Mouse (Mus musculus): ENCODE results near the gene Ttll5.

DNA sequence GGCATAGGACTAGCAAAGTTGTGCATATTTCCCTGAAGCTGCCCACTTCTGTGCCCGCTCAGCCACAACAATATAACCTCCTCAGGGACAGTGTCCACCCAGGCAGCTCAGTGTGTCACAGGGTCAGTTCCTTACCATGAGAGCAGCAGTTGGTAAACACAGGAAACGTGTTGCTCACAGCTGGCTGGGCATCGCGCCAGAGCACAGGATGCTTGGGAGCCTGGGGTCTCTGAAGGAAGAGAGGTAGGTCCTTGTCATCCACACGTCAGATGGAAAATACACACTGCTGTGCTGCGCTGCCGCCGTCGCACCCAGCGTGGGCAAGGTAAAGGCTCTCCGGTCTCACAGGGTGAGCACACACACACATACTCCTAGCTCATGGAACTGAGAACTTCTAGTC, 139.2 kb downstream of the Ttll5 start:
- no peak for TF ChIP-seq CTCF (IDR thresholded peaks at IDR 0.05; ENCODE audit: low read depth)
- TF ChIP-seq EP300 (IDR thresholded peaks at IDR 0.05; ENCODE audit: low read depth), result no peak

Measured in liver, embryonic 14.5 days (tissue).